Mouse (Mus musculus): ENCODE data around the gene Ghr. TPM values are rescaled to one million over a fixed set of nuclear protein-coding genes. Genes with fewer than 3 reads are reported as not detected.

The Ghr gene
- total RNA-seq, 2 experiments from 2014 or later, result 109 to 111 TPM

GRCm38 (mm10) chr15:3444448-3445020 is 138.8 kb downstream of the Ghr start:
- DNase-seq, result no peak

- DNase-seq, result peak; percentile 60
These were observed 141.6 kb downstream of the Ghr start for GRCm38 (mm10) chr15:3441506-3442286.

GRCm38 (mm10) chr15:3437381-3437780 is 145.9 kb downstream of the Ghr start:
- DNase-seq, result peak; percentile 47

DNA sequence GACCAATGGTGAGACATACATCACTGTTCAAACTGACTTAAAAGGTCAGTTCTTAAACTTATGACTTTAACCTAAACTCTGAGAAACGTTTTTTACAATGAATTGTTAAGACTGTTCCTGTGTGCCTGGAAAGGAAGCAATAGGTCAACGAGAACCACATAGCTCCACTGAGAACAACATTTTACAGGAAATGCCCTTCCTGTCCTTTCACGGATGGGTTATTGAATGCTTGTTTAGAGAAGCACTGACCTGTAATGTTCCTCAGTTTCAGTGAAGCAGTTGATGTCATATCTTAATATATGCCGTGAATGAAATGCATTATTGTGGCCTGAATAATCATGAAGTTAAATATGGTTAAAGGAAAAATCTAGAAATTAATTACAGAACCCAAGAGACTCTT is 147.7 kb downstream of the Ghr start:
- no peak for DNase-seq

DNA sequence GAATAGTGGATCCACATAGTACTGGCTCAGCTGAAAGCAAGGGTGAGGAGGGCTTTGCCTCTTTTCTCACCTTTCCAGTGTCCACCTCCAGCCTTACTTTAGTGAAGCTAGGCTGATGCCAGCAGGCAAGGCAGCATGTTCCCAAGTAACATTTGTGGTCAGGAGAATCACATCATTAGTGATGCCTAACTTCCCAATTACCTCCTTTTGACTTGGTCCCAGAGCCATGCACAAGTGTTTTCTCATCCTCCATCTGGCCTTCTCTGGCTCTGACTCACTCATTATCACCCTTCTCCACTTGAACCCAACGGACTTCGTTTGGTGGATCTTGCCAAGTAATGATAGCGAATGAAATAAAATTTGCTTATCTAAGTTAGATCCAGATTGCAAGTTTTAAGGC is 148.8 kb downstream of the Ghr start:
- peak; percentile 12 for DNase-seq

DNA sequence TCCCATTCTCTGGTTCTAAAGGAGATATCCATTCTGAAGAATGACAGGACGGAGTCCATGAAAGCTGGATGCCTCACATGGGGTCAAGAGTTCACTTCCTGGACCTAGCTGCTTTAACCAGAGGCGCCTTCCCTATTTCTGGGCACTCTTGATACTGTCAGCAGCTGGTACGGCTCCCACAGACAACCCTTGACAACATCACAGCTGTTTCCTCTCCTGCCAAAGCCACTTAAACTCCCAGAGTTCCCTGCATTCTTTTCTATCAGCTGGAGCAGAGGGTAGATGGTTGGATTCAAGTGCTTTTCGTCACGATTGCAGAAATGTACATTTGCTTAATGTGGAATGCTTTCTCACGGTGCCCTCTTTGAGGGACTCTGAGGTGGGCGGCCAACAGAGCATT is 150.0 kb downstream of the Ghr start:
- peak; percentile 72 for DNase-seq

- DNase-seq, result no peak
These were observed 150.5 kb downstream of the Ghr start for GRCm38 (mm10) chr15:3432823-3433222.

DNA sequence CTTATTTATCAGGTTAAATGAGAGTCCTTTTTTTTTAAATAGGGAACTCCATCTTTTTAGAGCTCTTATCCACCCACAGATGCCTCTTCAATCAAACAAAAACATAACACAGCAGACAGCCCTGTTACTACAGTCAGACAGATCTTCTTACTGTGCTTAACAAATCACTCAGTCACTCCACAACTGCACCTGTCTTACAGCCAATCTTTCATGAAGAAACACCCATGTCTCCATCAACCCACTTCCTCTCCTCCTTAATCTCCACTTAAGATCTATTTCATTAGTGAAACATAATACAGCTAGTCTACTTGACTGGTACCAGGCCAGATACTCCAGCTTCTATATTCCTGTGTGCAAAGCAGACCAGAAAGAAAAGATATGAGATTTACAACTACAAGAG is 153.9 kb downstream of the Ghr start:
- DNase-seq, result no peak

DNA sequence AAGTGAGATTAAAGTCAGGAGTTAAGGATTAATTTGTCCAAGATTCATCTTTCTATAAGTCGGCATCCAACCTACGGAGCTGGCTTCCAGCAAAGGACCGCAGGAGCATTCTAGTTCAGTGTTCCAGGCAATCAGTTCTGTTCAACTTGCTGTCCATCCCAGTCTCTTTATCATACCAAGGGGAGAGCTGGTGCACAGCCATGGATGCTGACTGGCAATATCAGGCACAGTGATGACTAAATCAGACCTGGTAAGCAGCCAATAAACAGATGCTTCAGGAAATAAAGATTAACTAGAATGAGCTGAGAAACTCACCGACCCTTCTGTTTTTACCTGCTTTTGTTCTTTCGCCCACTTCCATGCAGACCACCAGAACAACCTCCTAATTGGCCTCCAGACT is 154.3 kb downstream of the Ghr start:
- DNase-seq, result no peak

DNA sequence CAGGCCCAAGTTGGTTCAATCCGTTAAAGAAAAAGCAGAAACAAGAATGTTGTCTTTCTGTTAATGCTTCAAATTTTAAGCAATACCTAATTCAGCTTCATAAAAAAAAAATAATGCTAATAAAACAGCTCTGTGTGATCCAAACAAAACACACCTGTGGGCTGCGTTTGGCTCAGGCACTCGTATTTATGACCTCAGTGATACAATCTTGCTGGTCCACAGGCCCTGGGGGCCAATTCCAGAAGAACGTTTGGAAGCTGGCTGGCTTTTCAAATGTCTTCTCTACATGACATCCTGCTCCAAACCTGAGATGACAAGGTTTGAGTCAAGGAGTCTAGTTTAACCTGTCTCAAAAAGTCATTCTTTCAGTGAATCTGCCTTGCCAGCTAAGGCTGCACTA is 156.9 kb downstream of the Ghr start:
- no peak for DNase-seq

DNA sequence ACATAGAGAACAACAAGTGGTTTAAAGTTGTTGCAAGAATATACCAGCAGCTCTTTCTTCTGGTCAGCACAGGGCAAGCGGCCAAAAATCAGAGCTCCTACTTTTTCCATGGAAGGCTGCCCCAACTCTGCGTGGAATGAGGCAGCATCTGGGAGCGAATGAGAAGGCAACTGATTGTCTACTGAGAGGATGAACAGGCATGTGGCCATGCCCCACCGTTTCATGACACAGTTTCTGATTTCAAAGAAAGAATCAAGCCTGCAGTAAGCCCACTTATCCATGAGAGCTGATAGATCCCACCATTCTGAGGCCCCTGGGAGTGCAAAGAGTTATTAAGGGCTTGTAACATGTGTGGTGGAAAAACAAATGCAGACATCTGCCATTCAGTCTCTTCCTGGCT is 160.1 kb downstream of the Ghr start:
- peak; percentile 74 for DNase-seq

DNA sequence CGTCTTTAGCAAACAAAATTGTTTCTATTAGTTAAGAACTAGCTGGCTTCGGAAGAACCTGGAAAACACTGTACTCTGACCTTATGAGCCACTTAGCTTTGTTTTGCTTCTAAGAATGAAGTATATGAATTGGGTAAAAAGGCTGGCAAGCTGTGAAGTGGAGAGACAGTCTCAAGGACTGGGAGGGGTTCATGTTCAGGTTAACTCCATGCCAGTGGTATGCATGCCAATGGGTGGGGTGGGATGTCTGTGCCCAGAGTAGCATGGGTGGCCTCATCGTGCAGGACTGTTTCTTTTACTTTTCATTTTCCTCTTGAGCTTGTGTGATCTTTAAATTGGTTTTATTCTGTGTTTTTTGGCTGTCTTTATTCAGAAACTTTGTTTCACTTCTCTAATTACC is 165.6 kb downstream of the Ghr start:
- DNase-seq, result no peak

GRCm38 (mm10) chr15:3413103-3413502 is 170.2 kb downstream of the Ghr start:
- no peak for DNase-seq

GRCm38 (mm10) chr15:3408478-3408877 is 174.8 kb downstream of the Ghr start:
- DNase-seq, result no peak

GRCm38 (mm10) chr15:3399196-3399595 is 184.1 kb downstream of the Ghr start:
- no peak for DNase-seq

DNA sequence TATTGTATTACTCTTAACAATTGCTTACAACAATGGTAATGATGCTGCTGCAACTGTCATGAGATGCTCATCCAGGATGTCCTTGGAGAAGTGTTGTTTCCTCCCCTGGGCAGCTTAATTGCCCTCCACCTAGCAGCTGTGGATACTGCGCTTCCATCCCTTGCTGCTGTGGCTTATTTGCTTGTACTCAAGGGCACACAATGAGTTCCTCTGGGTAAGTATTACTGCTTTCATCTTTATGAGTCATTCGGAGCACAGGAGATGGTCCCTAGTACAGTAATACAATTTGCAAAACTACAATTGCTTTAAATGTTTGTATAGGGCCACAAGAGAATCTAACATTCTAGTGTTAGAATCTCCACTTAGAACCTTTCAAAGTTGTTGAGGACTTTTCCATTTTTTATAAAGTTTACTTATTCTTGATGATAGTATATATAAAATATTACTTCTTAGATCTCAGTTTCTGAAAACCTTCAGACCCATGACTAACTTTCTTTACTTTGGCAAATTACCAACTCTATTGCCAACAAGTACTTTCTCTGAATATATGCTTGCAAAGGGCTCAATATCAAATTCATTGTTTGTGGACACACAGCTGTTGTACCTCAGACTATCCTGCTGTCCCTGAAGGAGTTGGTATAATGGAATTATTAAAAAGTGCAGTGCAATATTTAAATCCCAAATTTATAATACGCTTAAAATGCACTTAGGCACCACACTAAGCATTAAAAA is 185.8 kb downstream of the Ghr start:
- no peak for DNase-seq

DNA sequence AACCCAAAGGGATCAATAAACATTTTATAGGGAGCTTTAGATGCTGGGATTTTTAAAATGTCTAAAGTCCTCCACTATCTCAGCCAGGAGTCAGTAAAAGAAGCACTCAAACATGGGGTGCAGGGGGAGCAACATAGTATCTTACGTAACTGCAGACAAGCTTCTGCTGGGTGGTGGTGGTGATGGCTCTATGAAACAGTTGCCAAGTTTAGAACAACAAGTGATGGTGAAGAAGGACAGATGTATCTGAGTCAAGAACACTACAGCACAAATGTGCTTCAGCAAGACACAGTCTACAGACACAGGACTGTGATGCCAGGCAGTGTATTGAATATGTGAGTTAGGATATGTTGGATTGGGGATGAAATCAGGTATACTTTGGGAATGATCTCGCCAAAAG is 187.1 kb downstream of the Ghr start:
- DNase-seq, result no peak

- DNase-seq, result no peak
These were observed 187.6 kb downstream of the Ghr start for GRCm38 (mm10) chr15:3395700-3396099.

- no peak for DNase-seq
These were observed 192.6 kb downstream of the Ghr start for GRCm38 (mm10) chr15:3390722-3391121.

DNA sequence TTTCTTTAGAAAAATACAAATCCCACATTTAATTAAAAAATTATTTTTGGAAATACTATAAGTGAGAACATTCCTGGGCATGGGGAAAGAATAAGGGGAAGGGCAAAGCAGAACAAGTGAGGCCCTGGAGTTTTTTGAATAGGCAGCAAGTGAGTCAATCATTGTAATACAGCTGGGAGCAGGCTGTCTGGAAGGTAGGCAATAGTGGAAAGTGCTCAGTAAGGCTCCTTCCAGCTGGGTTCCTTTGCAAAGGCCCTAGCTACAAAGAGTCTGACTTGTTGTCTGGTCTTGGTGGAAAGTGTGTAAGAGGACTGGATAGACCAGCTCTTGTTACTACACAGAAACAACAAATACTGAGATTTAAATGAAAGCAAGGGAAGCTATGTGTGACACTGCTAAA is 194.3 kb downstream of the Ghr start:
- no peak for DNase-seq

DNA sequence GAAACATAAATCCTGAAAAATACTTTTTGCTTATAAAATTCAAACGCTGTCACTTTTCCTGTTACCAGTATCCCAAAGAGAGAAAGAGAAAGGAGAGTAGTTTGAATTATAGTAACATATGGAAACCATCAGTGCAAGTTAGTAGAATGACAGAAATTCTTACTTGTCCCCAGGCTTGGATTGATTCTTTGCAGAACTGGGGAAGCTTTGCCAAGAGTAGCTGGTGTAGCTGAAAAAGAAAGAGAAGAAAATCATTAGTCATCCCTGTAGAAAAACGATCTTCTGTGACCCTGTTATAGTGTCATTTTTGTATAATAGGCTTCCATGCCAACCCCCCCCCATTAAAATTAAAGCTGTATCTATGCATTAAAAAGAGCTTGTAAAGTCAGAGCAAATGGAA is 194.8 kb downstream of the Ghr start:
- no peak for DNase-seq

DNA sequence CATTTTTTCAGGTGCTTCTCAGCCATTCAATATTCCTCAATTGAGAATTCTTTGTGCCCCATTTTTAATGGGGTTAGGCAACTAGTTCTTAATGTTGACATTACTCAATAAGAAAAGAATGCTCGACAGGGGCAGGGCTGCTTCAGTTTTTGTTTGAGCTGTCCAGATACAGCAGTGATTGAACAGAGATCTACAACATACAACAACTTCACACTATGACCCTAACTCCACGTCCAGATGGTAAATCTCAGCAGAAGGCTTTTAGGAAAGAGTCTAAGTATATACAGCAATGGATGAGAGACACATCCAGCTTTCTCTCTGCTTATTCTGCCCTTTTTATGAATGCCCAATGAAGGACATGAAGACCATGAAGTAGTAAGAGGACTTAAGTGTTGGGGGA is 199.5 kb downstream of the Ghr start:
- no peak for DNase-seq

GRCm38 (mm10) chr15:3381413-3381812 is 201.9 kb downstream of the Ghr start:
- no peak for DNase-seq

Measured in heart, postnatal 4 days (tissue).